Mouse (Mus musculus) WW6 (cell line): ENCODE results near the gene Ubap1.

Experiments
- DNase-seq: peaks from one replicate; pipeline ENCODE4 v3.0.0-alpha.2; 2013; ENCODE audit warnings: low read depth, low spot score

The Ubap1 gene

DNA sequence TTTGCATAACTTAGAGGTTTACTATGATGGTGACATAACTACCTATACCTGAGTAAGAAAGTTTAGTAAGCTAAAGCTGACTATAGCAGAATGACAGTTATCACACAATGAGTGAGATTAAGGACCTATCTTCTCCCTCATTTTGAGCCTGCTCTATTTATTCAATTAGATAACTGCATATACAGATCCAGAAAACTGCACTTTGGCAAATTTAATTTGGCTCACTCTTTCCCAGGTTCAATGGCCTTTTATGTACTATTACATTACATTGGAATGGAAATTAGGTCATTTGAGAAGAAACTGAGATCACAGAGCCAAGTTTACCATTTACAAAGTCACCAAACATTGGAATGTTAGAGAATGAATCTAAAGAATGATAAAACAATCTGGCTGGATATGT is 68.2 kb downstream of the Ubap1 start:
- no peak for DNase-seq

DNA sequence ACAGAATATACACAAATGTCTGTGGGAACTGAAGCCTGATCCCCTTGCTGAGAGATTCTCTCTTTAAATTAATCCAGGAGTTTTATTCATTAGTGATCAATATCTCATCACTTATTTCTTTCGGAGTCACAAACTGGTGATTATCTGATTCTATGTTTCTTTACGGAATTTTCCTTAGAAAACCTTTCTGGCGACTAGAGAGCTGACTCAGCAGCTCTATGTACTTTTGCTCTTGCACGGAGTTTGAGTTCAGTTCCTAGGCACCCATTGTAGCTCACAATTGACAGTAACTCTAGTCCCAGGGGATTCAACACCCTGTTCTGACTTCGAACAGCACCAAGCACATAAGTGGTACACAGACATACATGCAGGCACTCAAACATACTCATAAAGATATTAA is 90.1 kb downstream of the Ubap1 start:
- no peak for DNase-seq
